Mouse (Mus musculus) heart, postnatal 0 days (tissue): Measurements from ENCODE around the gene Olfr536. TPM values are rescaled to one million over a fixed set of nuclear protein-coding genes. Genes with fewer than 3 reads are reported as not detected.
"Not testable (repeated sequence)": the region's sequence is repeated elsewhere in the genome, so short reads cannot be mapped to it uniquely, and the experiment has no call there.

Experiments
- ATAC-seq: fragments of 200-750 bp; cut with Nextera tagmentation; 2 replicates; pipeline ENCODE4 v1.8.0; 2017; ENCODE audit warnings: low read depth, moderate number of reproducible peaks, moderate library complexity; ENCODE audit not compliant: insufficient read depth
- DNase-seq: peaks from one replicate; pipeline ENCODE4 v3.0.0-alpha.2; 2016; ENCODE audit warnings: low spot score
- H3K27ac ChIP-seq: fragments of 300-500 bp; sonication (generic); 2 replicates; pipeline ENCODE4 v1.5.1; 2014; ENCODE audit warnings: low read depth, mild to moderate bottlenecking
- H3K27me3 ChIP-seq: fragments of 300-500 bp; sonication (generic); 2 replicates; pipeline ENCODE4 v1.6.1; 2014; ENCODE audit warnings: low read length, mixed read lengths; ENCODE audit not compliant: control insufficient read depth, insufficient read depth
- H3K36me3 ChIP-seq: fragments of 300-500 bp; sonication (generic); replicated peaks from 2 replicates; pipeline ENCODE4 v1.6.1; 2014; ENCODE audit warnings: low read length, mixed read lengths; ENCODE audit not compliant: control insufficient read depth, insufficient read depth
- H3K4me1 ChIP-seq: fragments of 300-500 bp; sonication (generic); 2 replicates; pipeline ENCODE4 v1.6.1; 2014; ENCODE audit warnings: antibody characterized with exemption; ENCODE audit not compliant: control insufficient read depth, insufficient read depth
- H3K4me2 ChIP-seq: fragments of 300-500 bp; sonication (generic); 2 replicates; pipeline ENCODE4 v1.6.1; 2014; ENCODE audit warnings: low read depth, mild to moderate bottlenecking, low read length, moderate library complexity
- H3K4me3 ChIP-seq: fragments of 300-500 bp; sonication (generic); 2 replicates; pipeline ENCODE4 v1.5.1; 2014; ENCODE audit warnings: low read depth, low read length
- H3K9ac ChIP-seq: fragments of 300-500 bp; sonication (generic); replicated peaks from 2 replicates; pipeline ENCODE4 v1.6.1; 2014; ENCODE audit warnings: low read depth, low read length, mixed read lengths
- H3K9me3 ChIP-seq: fragments of 300-500 bp; sonication (generic); replicated peaks from 2 replicates; pipeline ENCODE4 v1.6.1; 2016; ENCODE audit warnings: low read length; ENCODE audit not compliant: control insufficient read depth
- CTCF ChIP-seq: IDR thresholded peaks from 2 replicates; pipeline ENCODE4 v1.5.1; 2016; ENCODE audit warnings: antibody characterized with exemption, control low read depth, low read depth
- EP300 ChIP-seq: IDR thresholded peaks from 2 replicates; pipeline ENCODE4 v1.6.1; 2016; ENCODE audit warnings: antibody characterized with exemption, low read depth
- WGBS: fragments of 180-500 bp; shearing (Covaris S2); extraction: QIAGEN DNeasy Blood & Tissue Kit; methylation state at CpG from one replicate; pipeline ENCODE4 v1.1.7; 2014; 5-methylcytosine and 5-hydroxymethylcytosine counted together
- polyA plus RNA-seq: library from polyadenylated mRNA; unstranded; fragments of >200 nt; fragmentation: Nextera tagmentation; extraction: Ambion mirVana; gene quantifications from 2 replicates; pipeline ENCODE4 v1.2.1, GENCODE M21; 2015
- total RNA-seq: library from RNA; depleted of rRNA; stranded (reverse); fragments of >200 nt; gene quantifications from 2 replicates; pipeline ENCODE4 v1.2.3, GENCODE M21; 2014; ENCODE audit warnings: low replicate concordance; rRNA removed

Gene Olfr536
- total and polyA plus RNA-seq, 2 experiments from 2014 or later, result not detected

DNA sequence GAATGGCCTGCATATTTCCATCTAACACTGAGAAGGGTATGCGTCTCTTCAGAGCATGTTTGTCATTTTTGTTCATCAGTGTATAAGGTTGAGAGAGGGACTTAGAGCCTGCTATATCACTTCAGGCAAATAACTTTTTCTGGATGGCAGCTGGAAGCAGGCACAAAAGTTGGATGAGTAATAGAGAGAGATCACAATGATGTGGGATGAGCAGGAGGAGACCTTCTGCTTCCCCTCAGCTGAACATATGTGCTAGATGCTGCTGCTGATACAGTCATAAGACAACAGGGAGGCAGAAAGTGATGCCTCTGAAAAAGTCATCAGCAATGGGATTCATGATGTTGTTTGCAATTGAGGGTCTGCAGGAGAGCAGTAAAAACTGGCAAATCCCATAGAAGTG, 28.5 kb downstream of the Olfr536 start:
- TF ChIP-seq CTCF (no peak), EP300 (no peak)
- H3K4me2 ChIP-seq, result no peak overlapping the region
- no peak overlapping the region for H3K4me3 ChIP-seq
- 0 out of 2 replicates have a peak, but pooled peaks cover 11% of the 10 kb centered on the region for H3K9me3 ChIP-seq
- no peak for DNase-seq
- H3K36me3 ChIP-seq, result no peaks in the 10 kb centered on the region
- 70% methylated on average over 1 of the region's 1 CpGs for WGBS
- no peak overlapping the region for H3K9ac ChIP-seq
- H3K27me3 ChIP-seq, result no peaks in the 10 kb centered on the region
- no peaks in the 10 kb centered on the region for H3K4me1 ChIP-seq
- H3K27ac ChIP-seq, result no peak overlapping the region
- no peak for ATAC-seq

DNA sequence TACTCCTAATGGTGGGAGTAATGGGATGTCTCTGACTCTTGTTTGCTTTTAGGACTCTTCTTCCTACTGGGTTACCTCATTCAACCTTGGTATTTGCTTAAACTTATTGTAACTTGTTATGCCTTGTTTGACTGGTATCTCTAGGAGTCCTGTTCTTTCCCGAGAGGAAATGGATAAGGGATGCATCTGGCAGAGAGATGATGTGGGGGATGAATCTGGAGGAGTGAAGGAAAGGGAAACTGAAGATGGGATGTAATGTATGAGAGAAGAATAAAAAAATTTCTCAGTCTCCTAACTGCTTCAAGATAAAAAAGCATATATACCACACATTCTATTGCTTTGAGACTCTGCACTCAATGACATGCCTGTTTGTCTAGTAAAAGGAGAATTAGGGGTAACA, 29.3 kb downstream of the Olfr536 start:
- ATAC-seq (no peak), DNase-seq (no peak)
- no peak overlapping the region for H3K4me3 ChIP-seq
- no peak overlapping the region for H3K4me2 ChIP-seq
- no peak overlapping the region for H3K9ac ChIP-seq
- no peaks in the 10 kb centered on the region for H3K27me3 ChIP-seq
- H3K27ac ChIP-seq, result no peak overlapping the region
- H3K4me1 ChIP-seq, result no peaks in the 10 kb centered on the region
- 0 out of 2 replicates have a peak, but pooled peaks cover 11% of the 10 kb centered on the region for H3K9me3 ChIP-seq
- no peak for TF ChIP-seq CTCF
- TF ChIP-seq EP300, result no peak
- H3K36me3 ChIP-seq, result no peaks in the 10 kb centered on the region
- WGBS, result 26% methylated on average over 1 of the region's 1 CpGs

DNA sequence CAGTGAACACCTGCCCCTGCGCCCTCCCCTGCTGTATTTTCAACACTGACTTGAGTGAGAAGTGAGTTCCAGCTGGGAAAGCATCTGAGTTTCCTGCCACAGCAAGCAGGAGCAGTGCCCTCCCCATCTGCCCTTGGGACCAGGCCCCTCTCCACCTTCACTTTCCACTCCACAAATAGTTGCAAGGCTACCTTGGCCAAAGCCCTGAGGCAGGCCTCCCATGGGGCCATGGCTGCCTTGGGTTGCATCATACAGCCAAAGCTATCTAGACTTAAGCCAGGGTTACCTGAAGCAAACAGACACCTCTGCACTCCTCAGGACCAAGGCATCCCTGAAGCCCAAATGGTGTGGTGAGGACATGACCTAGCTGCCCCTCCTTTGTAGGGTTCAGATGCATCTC, 44.1 kb downstream of the Olfr536 start, which contains the start of gene Olfr533:
Olfr533 (plus strand) TSS at position 301 of the 400 bp plus-strand sequence.
- H3K4me1 ChIP-seq, DNase-seq, H3K4me2 ChIP-seq, ATAC-seq, H3K27ac ChIP-seq, H3K9ac ChIP-seq, H3K4me3 ChIP-seq, H3K36me3 ChIP-seq, H3K9me3 ChIP-seq, H3K27me3 ChIP-seq: not testable (repeated sequence)
- no CpG with 5 or more reads among the region's 1 CpGs for WGBS

Other genes starting within 250 kb of the Olfr536 start
- not detected in 2 replicates for gene Olfr525, start 186.5 kb downstream of the Olfr536 start, total RNA-seq
- not detected in 2 replicates for gene Olfr525, start 186.5 kb downstream of the Olfr536 start, polyA plus RNA-seq
- gene Olfr527, start 173.4 kb downstream of the Olfr536 start, total RNA-seq, result not detected in 2 replicates
- not detected in 2 replicates for gene Olfr527, start 173.4 kb downstream of the Olfr536 start, polyA plus RNA-seq
- gene Olfr60, start 145.7 kb downstream of the Olfr536 start, total RNA-seq, result not detected in 2 replicates
- not detected in 2 replicates for gene Olfr60, start 145.7 kb downstream of the Olfr536 start, polyA plus RNA-seq
- not detected in 2 replicates for gene Olfr530, start 131.1 kb downstream of the Olfr536 start, total RNA-seq
- not detected in 2 replicates for gene Olfr530, start 131.1 kb downstream of the Olfr536 start, polyA plus RNA-seq
- gene Olfr531, start 104.5 kb downstream of the Olfr536 start, total RNA-seq, result not detected in 2 replicates
- not detected in 2 replicates for gene Olfr531, start 104.5 kb downstream of the Olfr536 start, polyA plus RNA-seq
- not detected in 2 replicates for gene Olfr532, start 85.8 kb downstream of the Olfr536 start, total RNA-seq
- not detected in 2 replicates for gene Olfr532, start 85.8 kb downstream of the Olfr536 start, polyA plus RNA-seq
- gene Olfr533, start 44.0 kb downstream of the Olfr536 start, total RNA-seq, result not detected in 2 replicates
- gene Olfr533, start 44.0 kb downstream of the Olfr536 start, polyA plus RNA-seq, result not detected in 2 replicates
- not detected in 2 replicates for gene Olfr535, start 23.2 kb downstream of the Olfr536 start, total RNA-seq
- gene Olfr535, start 23.2 kb downstream of the Olfr536 start, polyA plus RNA-seq, result not detected in 2 replicates
- not detected in 2 replicates for gene Olfr538, start 60.5 kb upstream of the Olfr536 start, total RNA-seq
- not detected in 2 replicates for gene Olfr538, start 60.5 kb upstream of the Olfr536 start, polyA plus RNA-seq
- gene Olfr46, start 93.9 kb upstream of the Olfr536 start, total RNA-seq, result not detected in 2 replicates
- not detected in 2 replicates for gene Olfr46, start 93.9 kb upstream of the Olfr536 start, polyA plus RNA-seq
- not detected in 2 replicates for gene Olfr61, start 121.6 kb upstream of the Olfr536 start, total RNA-seq
- not detected in 2 replicates for gene Olfr61, start 121.6 kb upstream of the Olfr536 start, polyA plus RNA-seq
- not detected in 2 replicates for gene Olfr53, start 139.1 kb upstream of the Olfr536 start, total RNA-seq
- not detected in 2 replicates for gene Olfr53, start 139.1 kb upstream of the Olfr536 start, polyA plus RNA-seq
- gene Olfr539, start 152.5 kb upstream of the Olfr536 start, total RNA-seq, result not detected in 2 replicates
- gene Olfr539, start 152.5 kb upstream of the Olfr536 start, polyA plus RNA-seq, result not detected in 2 replicates
- not detected in 2 replicates for gene Olfr45, start 174.6 kb upstream of the Olfr536 start, total RNA-seq
- gene Olfr45, start 174.6 kb upstream of the Olfr536 start, polyA plus RNA-seq, result not detected in 2 replicates
- not detected in 2 replicates for gene Olfr541, start 189.9 kb upstream of the Olfr536 start, total RNA-seq
- gene Olfr541, start 189.9 kb upstream of the Olfr536 start, polyA plus RNA-seq, result not detected in 2 replicates